Mouse (Mus musculus): Measurements from ENCODE around the gene Clic1. TPM values are rescaled to one million over a fixed set of nuclear protein-coding genes. Genes with fewer than 3 reads are reported as not detected.

Clic1 gene
- polyA plus RNA-seq, 1 experiment from 2014 or later: 102 TPM

DNA sequence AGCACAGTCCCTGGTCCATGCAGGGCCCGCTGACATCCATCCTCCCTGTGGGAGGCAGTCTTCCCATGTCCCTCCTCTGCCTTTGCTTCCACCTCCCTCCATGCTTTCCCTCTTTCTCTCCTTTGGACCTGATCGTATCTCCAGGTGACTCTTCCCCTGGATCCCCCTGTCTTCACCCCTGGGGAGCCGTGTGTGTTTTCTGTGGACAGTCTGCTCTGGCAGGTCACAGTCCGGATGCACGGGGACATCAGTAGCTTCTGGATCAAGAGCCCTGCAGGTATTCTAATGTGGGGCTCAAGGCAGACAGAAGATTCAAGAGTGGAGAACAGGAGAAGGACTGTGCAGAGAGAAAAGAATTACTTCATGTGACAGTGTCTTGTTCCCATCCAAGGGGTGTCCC lies 26.5 kb upstream of the Clic1 start:
- ATAC-seq (no peak), DNase-seq (peak; percentile 12)
- no peak overlapping the region for H3K4me3 ChIP-seq (ENCODE audit: low read depth, low read length)
- 0 out of 2 replicates have a peak, but pooled peaks cover 3% of the 10 kb centered on the region for H3K27me3 ChIP-seq (ENCODE audit: insufficient read depth, low read length)
- WGBS (ENCODE audit: insufficient replicate concordance): 78% methylated on average over 5 of the region's 5 CpGs
- no peaks in the 10 kb centered on the region for H3K9me3 ChIP-seq (ENCODE audit: low read length)
- H3K27ac ChIP-seq (ENCODE audit: low read depth): 0 out of 2 replicates have a peak overlapping the region, but pooled peaks have one; percentile 2
- TF ChIP-seq CTCF (IDR thresholded peaks at IDR 0.05; ENCODE audit: low read depth) (no peak; the same call in 1 of the 2 replicates), EP300 (IDR thresholded peaks at IDR 0.05; ENCODE audit: low read depth) (no peak)
- H3K9ac ChIP-seq (replicated peaks): no peak overlapping the region
- no peaks in the 10 kb centered on the region for H3K36me3 ChIP-seq (replicated peaks; ENCODE audit: insufficient read depth, low read length)
- peaks cover 25% of the 10 kb centered on the region for H3K4me1 ChIP-seq (ENCODE audit: insufficient read depth)
- peak overlapping the region; percentile 27; the same call in 1 of the 2 replicates for H3K4me2 ChIP-seq (ENCODE audit: low read depth, low read length)

- 0 out of 2 replicates have a peak overlapping the region, but pooled peaks have one; percentile 2 for H3K27ac ChIP-seq (ENCODE audit: low read depth)
- TF ChIP-seq EP300 (IDR thresholded peaks at IDR 0.05; ENCODE audit: low read depth): no peak
- no peak for TF ChIP-seq CTCF (IDR thresholded peaks at IDR 0.05; ENCODE audit: low read depth)
- no peak overlapping the region for H3K4me3 ChIP-seq (ENCODE audit: low read depth, low read length)
- ATAC-seq: peak; percentile 70
- peak; percentile 51 for DNase-seq
- WGBS (ENCODE audit: insufficient replicate concordance): 19% methylated on average over 4 of the region's 4 CpGs
- H3K9me3 ChIP-seq (ENCODE audit: low read length): no peaks in the 10 kb centered on the region
- peaks cover 25% of the 10 kb centered on the region for H3K4me1 ChIP-seq (ENCODE audit: insufficient read depth)
- H3K4me2 ChIP-seq (ENCODE audit: low read depth, low read length): peak overlapping the region; percentile 27; the same call in 1 of the 2 replicates
- H3K27me3 ChIP-seq (ENCODE audit: insufficient read depth, low read length): 0 out of 2 replicates have a peak, but pooled peaks cover 3% of the 10 kb centered on the region
- no peaks in the 10 kb centered on the region for H3K36me3 ChIP-seq (replicated peaks; ENCODE audit: insufficient read depth, low read length)
- no peak overlapping the region for H3K9ac ChIP-seq (replicated peaks)
These were observed 26.0 kb upstream of the Clic1 start for GRCm38 (mm10) chr17:35023756-35024155.

DNA sequence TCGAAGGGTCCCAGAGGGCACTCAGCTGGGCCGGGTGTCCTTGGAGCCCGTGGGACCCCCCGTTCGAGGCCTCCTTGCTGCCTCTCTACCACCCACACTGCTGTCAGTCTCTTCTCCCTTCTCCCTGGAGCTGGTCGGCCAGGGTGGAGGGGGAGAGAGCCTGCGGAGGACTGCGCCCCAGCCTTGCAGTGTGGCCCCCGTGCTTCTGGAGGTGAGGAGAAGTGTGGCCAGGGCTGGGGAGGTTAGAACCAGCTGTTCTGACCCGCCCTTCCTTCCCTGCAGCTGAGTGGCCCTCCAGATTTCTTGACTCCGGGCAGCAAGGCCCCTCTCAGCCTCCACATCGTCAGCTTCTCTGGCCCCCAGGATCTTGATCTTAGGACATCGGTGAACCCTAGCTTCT lies 25.5 kb upstream of the Clic1 start:
- no peak for ATAC-seq
- H3K9ac ChIP-seq (replicated peaks): no peak overlapping the region
- peaks cover 26% of the 10 kb centered on the region for H3K4me1 ChIP-seq (ENCODE audit: insufficient read depth)
- DNase-seq: peak; percentile 17
- TF ChIP-seq EP300 (IDR thresholded peaks at IDR 0.05; ENCODE audit: low read depth) (no peak), CTCF (IDR thresholded peaks at IDR 0.05; ENCODE audit: low read depth) (no peak)
- no peaks in the 10 kb centered on the region for H3K9me3 ChIP-seq (ENCODE audit: low read length)
- H3K27me3 ChIP-seq (ENCODE audit: insufficient read depth, low read length): 0 out of 2 replicates have a peak, but pooled peaks cover 3% of the 10 kb centered on the region
- no peak overlapping the region for H3K4me2 ChIP-seq (ENCODE audit: low read depth, low read length)
- H3K4me3 ChIP-seq (ENCODE audit: low read depth, low read length): no peak overlapping the region
- 0 out of 2 replicates have a peak overlapping the region, but pooled peaks have one; percentile 36 for H3K27ac ChIP-seq (ENCODE audit: low read depth)
- no peaks in the 10 kb centered on the region for H3K36me3 ChIP-seq (replicated peaks; ENCODE audit: insufficient read depth, low read length)
- WGBS (ENCODE audit: insufficient replicate concordance): 49% methylated on average over 13 of the region's 13 CpGs

GRCm38 (mm10) chr17:35024691-35025488 lies 24.9 kb upstream of the Clic1 start:
- ATAC-seq: no peak

GRCm38 (mm10) chr17:35026206-35026605 lies 23.6 kb upstream of the Clic1 start:
- Histone ChIP-seq H3K36me3 (replicated peaks; ENCODE audit: insufficient read depth, low read length) (no peaks in the 10 kb centered on the region), H3K4me3 (ENCODE audit: low read depth, low read length) (no peak overlapping the region), H3K9me3 (ENCODE audit: low read length) (no peaks in the 10 kb centered on the region), H3K4me1 (ENCODE audit: insufficient read depth) (peaks cover 30% of the 10 kb centered on the region), H3K4me2 (ENCODE audit: low read depth, low read length) (no peak overlapping the region), H3K9ac (replicated peaks) (no peak overlapping the region), H3K27ac (ENCODE audit: low read depth) (no peak overlapping the region), H3K27me3 (ENCODE audit: insufficient read depth, low read length) (0 out of 2 replicates have a peak, but pooled peaks cover 3% of the 10 kb centered on the region)
- ATAC-seq: no peak
- TF ChIP-seq EP300 (IDR thresholded peaks at IDR 0.05; ENCODE audit: low read depth): no peak
- TF ChIP-seq CTCF (IDR thresholded peaks at IDR 0.05; ENCODE audit: low read depth): no peak
- WGBS (ENCODE audit: insufficient replicate concordance): 87% methylated on average over 5 of the region's 5 CpGs
- peak; percentile 13 for DNase-seq

More at GRCm38 (mm10) chr17:35024691-35025488, 24.9 kb upstream of the Clic1 start:
- H3K9ac ChIP-seq (replicated peaks): no peak overlapping the region
- H3K4me3 ChIP-seq (ENCODE audit: low read depth, low read length): no peak overlapping the region
- H3K9me3 ChIP-seq (ENCODE audit: low read length): no peaks in the 10 kb centered on the region
- H3K4me1 ChIP-seq (ENCODE audit: insufficient read depth): peaks cover 32% of the 10 kb centered on the region
- 0 out of 2 replicates have a peak overlapping the region, but pooled peaks have one; percentile 6 for H3K4me2 ChIP-seq (ENCODE audit: low read depth, low read length)
- H3K27me3 ChIP-seq (ENCODE audit: insufficient read depth, low read length): 0 out of 2 replicates have a peak, but pooled peaks cover 3% of the 10 kb centered on the region
- 58% methylated on average over 6 of the region's 10 CpGs for WGBS (ENCODE audit: insufficient replicate concordance)
- TF ChIP-seq CTCF (IDR thresholded peaks at IDR 0.05; ENCODE audit: low read depth) (no peak), EP300 (IDR thresholded peaks at IDR 0.05; ENCODE audit: low read depth) (no peak)
- H3K36me3 ChIP-seq (replicated peaks; ENCODE audit: insufficient read depth, low read length): no peaks in the 10 kb centered on the region
- peak; percentile 34 for DNase-seq
- 0 out of 2 replicates have a peak overlapping the region, but pooled peaks have one; percentile 36 for H3K27ac ChIP-seq (ENCODE audit: low read depth)

Measured in liver, postnatal 0 days (tissue).